Mouse (Mus musculus) thymus, postnatal 4 days (tissue): ENCODE measurements around the gene Spdye4a.
"Not testable (repeated sequence)": the region's sequence is repeated elsewhere in the genome, so short reads cannot be mapped to it uniquely, and the experiment has no call there.

Experiments
- DNase-seq: peaks from one replicate; pipeline ENCODE4 v3.0.0; 2021

Gene Spdye4a

DNA sequence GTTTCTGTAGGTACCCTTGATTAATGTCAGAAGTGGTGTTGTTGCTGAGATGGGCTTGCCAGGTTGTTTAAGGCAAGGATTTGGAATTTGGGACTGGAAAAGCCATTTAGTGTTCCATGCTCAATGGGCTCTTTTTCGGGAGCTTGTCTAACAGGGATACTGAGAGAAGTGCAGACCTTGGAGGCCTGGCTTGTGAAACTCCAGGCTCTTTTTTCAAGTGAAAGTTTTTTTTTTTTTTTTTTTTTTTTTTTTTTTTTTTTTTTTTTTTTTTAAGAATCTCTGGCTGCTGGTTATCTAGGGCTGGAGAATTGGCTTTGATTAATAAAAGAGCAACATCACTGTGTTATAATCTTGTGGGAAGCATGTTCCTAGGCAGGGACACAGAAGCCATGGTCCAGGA lies 4.4 kb downstream of the Spdye4a start:
- DNase-seq, result no peak

DNA sequence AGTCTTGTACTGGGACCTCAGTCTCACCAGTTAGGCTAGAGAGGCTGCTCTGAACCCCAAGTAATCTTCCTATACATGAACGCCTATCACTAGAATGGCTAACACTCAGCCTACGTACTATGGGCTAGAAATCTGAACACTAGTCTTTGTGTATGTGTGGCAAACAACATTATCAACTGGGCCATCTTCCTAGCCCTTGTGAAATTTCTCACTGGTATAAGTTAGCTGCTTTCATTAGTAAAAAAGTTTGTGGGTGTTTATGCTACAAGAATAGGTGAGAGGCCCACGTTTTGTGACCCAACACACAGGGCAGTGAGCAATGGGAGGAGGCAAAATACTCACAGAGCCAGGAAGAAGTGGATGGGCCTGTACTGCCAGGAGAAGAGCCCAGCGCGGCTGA lies 5.7 kb downstream of the Spdye4a start:
- no peak for DNase-seq

DNA sequence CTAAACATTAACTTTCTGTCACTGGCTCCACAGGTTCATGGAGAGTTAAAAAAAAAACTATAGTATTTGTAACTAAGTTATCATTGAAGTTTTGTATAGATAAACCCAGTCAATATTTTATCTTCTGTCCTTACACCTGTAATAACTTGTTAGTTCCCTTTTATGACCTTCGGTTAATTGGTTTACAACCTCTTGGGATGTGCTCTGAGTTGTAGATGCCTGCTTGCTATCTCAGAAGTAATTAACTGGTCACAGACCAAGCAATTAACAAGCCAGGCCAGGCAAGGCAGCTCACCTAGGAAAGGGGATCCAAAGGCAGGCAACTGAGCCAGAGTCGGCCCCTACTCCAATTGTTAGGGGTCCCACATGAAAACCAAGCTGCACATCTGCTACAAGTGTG lies 12.9 kb downstream of the Spdye4a start:
- no peak for DNase-seq

DNA sequence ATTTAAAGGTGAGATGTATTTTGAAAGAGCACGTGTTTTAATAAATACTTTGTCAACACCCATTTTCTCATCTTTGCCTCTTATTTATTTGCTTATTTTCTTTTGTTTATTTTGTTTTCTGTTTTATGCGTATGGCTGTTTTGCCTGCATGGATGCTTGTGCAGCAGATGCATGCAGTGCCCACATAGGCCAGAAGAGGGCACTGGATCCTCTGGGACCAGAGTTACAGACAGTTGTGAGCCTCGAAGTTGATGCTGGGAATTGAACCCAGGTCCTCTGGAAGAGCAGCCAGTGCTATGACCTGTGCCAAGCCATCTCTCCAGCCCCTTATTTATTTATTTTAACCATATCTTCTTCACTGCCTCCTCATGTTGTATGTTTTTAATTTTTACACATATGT lies 21.7 kb downstream of the Spdye4a start:
- peak; percentile 41 for DNase-seq

DNA sequence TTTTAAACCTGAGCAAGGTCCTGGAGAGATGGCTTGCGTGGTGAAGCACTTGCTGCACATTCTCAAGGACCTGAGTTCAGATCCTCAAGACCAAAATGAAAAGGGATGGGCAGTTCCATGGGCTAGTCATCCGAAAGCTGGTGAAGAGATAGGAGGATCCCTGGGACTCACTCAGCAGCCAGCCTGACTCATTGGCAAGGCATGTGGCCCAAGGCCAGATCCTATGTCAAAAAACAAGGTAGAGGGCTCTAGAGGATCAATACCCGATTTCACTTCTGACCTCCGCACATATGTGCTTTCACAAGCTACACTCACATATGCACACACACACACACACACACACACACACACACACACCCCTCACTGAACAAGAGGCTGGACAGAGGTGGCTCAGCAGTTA lies 30.2 kb downstream of the Spdye4a start:
- no peak for DNase-seq

DNA sequence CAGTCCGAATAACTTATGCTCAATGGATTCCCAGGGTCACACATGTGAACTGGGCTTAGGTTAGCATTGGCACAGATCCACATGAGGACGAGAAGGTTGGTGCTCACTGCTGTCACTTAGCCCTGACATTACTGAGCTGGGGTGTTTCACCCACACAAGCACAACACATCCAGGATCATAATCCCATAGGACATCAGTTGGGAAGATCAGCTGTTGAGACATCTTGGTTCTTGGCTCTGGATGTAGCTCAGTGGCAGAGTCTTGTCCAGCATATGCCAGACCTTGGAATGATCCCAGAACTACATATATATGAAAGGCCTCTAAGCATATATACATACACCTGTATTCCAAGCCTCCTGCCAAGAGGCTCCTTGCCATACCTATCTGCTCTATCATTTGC lies 31.5 kb downstream of the Spdye4a start:
- DNase-seq, result no peak

DNA sequence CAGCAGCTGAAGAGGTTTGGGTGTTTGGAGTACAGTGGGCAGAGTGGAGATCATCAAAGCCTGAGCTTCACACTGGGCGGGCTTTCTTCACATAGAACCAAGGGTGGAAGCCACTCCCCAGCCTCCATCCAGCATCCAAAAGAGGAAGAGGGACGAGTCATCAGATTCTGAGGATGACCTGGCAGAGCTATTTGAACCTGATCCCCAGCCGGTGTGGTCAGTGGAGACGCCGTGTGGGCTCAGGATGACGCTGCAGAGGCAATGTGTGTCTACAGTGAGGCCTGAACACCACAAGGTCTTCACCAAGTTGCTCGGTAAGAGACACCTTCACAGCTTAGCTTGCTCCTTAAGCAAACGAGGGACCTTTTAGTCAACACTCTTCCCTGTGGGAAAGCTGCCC lies 31.9 kb downstream of the Spdye4a start:
- not testable (repeated sequence) for DNase-seq

DNA sequence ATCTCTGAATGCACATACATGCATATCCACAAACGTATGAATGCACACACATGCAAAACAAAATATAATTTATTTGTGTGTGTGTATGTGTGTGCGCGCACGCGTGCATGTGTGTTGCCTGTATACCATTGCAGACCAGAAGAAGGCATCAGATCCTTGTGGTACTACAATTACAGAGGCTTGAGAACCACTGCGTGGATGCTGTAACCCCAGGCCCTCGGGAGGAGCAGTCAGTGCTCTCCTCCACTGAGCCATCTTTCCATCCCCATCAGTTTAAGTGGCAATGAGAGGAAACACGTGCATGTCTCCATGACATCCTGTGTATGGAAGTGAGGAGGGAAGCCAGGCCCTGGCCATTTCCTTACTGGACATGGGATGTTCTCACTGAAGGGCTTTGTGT lies 33.9 kb downstream of the Spdye4a start:
- no peak for DNase-seq

DNA sequence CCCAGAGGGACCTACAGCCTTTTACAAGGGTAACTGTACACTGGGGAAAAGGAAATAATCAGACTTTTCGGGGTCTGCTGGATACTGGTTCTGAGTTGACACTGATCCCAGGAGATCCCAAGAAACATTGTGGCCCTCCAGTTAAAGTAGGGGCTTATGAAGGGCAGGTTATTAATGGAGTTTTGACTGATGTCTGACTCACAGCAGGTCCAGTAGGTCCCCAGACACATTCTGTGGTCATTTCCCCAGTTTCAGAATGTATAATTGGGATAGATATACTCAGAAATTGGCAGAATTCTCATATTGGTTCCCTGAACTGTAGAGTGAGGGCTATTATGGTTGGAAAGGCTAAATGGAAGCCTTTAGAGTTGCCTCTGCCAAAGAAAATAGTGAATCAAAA lies 38.7 kb downstream of the Spdye4a start:
- DNase-seq, result not testable (repeated sequence)

DNA sequence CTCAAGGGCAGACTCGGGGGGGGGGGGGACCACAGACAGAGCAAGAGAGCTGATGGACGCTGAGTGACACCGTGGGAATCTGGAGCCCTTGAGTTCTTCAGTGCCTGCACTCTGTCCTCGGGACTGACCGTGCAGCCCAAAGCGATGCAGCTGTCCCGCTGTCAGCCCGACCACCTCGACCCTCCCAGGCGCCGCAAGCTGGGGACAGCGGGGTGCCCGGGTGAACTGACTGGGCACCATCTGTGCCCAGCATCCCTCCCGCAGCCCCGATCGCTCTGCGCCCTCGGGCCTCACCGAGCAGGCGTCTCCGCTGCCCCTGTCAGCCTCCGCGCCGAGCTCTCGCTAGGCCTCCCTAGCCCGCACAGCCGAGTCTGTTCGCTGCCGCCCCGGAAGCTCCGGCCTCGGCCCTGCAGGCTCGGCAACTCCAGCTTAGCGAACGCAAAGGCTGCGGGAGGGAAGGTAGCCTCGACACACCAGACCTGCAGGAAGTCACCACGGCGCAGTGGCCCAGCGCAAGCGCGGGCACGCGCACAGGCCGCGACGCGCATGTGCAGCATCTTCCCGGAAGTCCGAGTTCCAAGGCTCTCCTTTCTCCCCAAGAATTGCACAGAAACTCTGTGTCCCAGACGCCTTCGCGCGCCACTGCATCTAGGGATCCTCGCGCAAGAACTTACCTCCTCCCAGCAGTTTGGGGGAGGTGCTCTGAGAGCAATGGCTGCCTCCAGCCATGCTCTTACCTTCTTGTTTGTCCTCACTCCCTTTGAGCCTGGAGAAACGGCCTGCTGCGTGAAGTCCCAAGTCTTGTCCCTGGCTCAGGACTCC lies 46.2 kb downstream of the Spdye4a start, which contains the start of the genes Rbak and Spdye4b:
Rbak (minus strand) TSS at position 521 of the 822 bp plus-strand sequence.
Spdye4b (plus strand) TSS at position 763 of the 822 bp plus-strand sequence.
- peak; percentile 89 for DNase-seq

DNA sequence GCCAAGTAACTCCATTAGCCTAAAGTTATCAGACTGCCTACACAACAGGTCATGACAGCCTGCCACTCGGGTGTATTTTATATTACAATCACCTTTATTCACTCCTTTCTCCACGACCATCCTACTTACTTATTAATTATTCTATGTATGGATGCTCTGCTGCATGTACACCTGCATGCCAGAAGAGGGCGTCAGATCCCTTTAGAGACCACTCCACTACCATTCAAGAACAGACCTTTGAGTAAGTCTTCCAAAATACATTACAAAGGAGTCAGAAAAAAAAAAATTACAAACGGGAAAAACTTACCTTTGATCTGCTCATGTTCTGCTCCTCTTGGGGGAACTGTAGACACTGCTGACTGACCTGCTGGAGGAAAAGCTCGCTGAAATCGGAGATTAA lies 47.5 kb downstream of the Spdye4a start:
- peak; percentile 32 for DNase-seq

DNA sequence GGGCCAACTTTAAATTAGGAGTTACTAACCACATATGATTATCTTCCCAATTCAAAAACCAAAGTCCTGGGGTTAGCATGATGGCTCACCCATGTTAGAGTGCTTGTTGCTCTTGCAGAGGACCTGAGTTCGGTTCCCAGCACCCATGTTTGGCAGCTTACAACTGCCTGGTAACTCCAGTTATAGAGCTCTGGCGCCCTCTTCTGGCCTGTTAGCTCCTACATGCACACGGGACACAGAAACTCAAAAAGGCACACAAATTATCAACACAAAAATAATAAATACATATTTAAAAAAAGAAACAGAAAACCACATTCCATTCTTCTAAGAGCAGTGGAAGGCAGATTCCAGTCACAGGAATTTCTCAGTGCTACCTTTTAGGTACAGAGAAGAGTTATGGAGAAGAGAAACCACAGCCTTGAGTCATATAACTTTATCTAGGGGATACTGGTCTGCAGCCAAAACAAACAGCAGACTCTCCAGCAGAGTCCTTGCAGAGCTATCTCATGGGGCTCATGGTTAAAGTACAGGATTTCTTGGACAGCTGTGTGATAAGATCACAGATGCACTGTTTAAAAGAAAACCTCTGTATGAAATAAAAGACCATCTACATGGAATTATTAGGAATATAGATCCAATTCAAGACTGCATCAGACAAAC lies 49.0 kb downstream of the Spdye4a start:
- peak; percentile 38 for DNase-seq

DNA sequence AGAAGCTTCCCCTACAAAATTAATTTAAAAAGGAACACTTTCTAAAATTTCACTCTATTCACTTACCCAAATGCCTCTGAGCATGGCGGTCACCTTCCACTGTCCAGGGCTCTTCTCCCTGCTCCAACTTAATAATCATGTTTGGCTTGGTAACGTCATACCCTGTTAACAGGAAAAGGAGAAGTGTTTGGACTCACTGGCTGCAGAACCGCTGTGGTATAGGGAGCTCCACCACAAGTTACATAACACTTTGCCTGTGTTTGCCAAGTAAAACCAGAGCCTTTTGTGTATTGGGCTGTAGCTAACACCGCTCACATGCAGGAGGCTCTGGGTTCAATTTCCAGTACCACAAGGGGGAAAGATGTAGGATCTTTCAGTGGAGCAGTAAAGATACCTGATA lies 50.7 kb downstream of the Spdye4a start:
- DNase-seq, result no peak
